Mouse (Mus musculus): ENCODE results near the gene Sgms1. TPM values are rescaled to one million over a fixed set of nuclear protein-coding genes. Genes with fewer than 3 reads are reported as not detected.

The Sgms1 gene
- polyA plus RNA-seq, 1 experiment from 2014 or later, result 41.5 TPM

DNA sequence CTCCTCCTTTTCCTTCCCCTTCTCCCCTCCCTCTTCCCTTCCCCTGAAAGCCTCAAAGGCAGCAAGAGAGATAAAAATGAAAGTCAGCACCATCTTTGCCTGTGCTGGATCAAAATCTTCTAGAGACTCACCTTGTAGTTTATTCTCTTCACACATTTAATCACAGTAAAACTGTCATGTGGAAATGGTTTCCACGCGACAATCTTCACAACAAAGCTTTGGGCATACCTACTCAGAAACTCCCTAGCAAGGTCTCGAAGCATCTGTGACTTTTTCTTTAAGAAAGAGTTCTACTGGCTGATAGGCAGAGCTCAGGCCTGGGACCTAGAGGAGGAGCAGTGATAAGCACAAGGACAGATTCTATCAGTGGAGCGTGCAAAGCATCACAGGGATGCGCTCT, 131.4 kb downstream of the Sgms1 start:
- H3K36me3 ChIP-seq, result no peaks in the 10 kb centered on the region
- H3K9me3 ChIP-seq, result no peaks in the 10 kb centered on the region
- peak overlapping the region; percentile 4; the same call in 1 of the 2 replicates for H3K27ac ChIP-seq
- DNase-seq (ENCODE audit: low spot score), result no peak
- no peak overlapping the region for H3K4me3 ChIP-seq
- 44% methylated on average over 5 of the region's 5 CpGs for WGBS
- peaks cover 60% of the 10 kb centered on the region for H3K4me1 ChIP-seq
- no peaks in the 10 kb centered on the region for H3K27me3 ChIP-seq (ENCODE audit: insufficient read depth, poor library complexity, severe bottlenecking)

DNA sequence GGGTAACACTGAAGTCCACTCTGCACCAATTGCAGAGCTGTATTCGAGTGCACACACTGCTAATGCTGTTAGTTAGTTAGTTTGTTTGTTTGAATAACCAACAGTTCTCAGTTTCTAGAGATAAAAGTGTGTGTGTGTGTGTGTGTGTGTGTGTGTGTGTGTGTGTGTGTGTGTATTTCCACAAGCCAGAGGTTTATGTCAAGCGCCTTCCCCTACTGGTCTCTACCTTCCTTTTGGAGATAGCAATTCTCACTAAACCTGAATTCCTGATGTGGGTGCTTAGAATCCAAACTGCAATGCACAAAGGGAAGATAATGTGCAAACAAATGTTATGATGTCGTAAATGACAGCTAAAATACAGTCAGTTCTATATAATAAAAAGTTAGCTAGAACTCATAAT, 131.9 kb downstream of the Sgms1 start:
- H3K27me3 ChIP-seq (ENCODE audit: insufficient read depth, poor library complexity, severe bottlenecking), result no peaks in the 10 kb centered on the region
- no peak overlapping the region for H3K4me3 ChIP-seq
- H3K4me1 ChIP-seq, result peaks cover 65% of the 10 kb centered on the region
- no peaks in the 10 kb centered on the region for H3K9me3 ChIP-seq
- 72% methylated on average over 3 of the region's 3 CpGs for WGBS
- no peak overlapping the region for H3K27ac ChIP-seq
- DNase-seq (ENCODE audit: low spot score), result no peak
- H3K36me3 ChIP-seq, result no peaks in the 10 kb centered on the region

DNA sequence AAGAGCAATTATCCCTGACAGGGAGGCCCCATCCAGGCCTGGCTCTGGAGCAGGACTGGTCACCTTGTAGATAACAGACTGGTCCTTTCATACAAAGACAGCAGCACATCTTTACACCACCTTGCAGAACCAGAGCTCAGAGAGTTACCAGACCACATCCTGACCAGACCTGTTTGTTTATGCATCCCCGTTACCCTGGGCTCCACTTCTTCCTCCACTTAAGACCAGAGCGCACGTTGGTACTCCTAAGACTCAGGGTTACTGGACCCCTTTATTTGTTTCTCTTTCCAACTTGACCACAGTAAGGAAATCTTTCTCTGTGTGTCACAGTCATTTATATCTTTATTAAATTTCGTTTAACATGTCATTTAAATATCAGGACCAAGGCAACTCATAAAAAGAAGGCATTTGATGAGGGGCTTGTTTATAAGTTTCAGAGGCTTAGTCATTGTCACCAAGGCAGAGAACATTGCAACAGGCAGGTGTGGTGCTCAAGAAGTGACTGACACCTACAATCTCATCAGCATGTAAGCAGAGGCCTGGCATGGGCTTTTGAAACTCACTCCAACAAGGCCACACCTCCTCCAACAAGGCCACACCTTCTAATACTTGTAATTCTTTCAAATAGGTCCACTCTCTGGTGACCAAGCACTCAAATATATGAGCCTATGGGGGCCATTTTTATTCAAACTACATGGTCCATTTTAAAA, 132.7 kb downstream of the Sgms1 start:
- WGBS, result 53% methylated on average over 4 of the region's 4 CpGs
- no peak for DNase-seq (ENCODE audit: low spot score)
- no peaks in the 10 kb centered on the region for H3K9me3 ChIP-seq
- no peaks in the 10 kb centered on the region for H3K27me3 ChIP-seq (ENCODE audit: insufficient read depth, poor library complexity, severe bottlenecking)
- no peaks in the 10 kb centered on the region for H3K36me3 ChIP-seq
- H3K4me3 ChIP-seq, result no peak overlapping the region
- H3K4me1 ChIP-seq, result peaks cover 66% of the 10 kb centered on the region
- no peak overlapping the region for H3K27ac ChIP-seq

- H3K4me3 ChIP-seq, result no peak overlapping the region
- no peaks in the 10 kb centered on the region for H3K27me3 ChIP-seq (ENCODE audit: insufficient read depth, poor library complexity, severe bottlenecking)
- no peaks in the 10 kb centered on the region for H3K9me3 ChIP-seq
- WGBS, result 51% methylated on average over 6 of the region's 6 CpGs
- no peak for DNase-seq (ENCODE audit: low spot score)
- H3K36me3 ChIP-seq, result no peaks in the 10 kb centered on the region
- H3K27ac ChIP-seq, result no peak overlapping the region; the same call in 1 of the 2 replicates
- H3K4me1 ChIP-seq, result peaks cover 66% of the 10 kb centered on the region
Observed at GRCm38 (mm10) chr19:32255429-32256185, 133.9 kb downstream of the Sgms1 start.

DNA sequence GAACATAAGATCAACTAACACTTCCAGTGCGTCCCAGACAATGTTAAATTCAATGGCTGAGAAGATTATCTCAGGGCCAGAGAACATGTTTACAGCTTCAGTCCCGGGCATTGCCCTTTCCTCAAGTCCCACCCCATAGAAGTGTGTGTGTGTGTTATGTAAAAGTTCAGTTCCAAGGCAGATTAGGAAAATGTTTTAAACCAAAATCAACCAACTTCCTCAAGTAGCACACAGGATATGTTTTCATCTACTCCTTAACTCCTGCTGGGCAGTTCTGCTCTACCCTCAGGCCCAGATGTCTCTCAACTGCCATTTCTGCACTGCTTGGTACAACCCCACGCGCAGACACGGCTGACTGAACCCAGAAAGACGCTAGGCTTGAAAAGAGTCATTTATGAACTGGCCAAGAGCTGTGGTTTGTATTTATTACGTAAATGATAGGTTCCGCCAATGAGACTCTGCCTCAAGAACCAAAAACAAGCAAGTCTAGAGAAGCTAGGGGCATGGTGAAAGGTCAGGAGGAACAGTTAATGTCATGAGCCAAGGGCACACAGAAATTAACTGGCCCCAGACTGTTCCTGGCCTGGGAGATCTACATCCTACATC, 134.7 kb downstream of the Sgms1 start:
- H3K4me1 ChIP-seq, result peaks cover 64% of the 10 kb centered on the region
- peak overlapping the region; percentile 56 for H3K27ac ChIP-seq
- 62% methylated on average over 8 of the region's 8 CpGs for WGBS

GRCm38 (mm10) chr19:32254204-32254603, 135.3 kb downstream of the Sgms1 start:
- 0 out of 2 replicates have a peak overlapping the region, but pooled peaks have one; percentile 56 for H3K27ac ChIP-seq
- H3K36me3 ChIP-seq, result no peaks in the 10 kb centered on the region
- 64% methylated on average over 2 of the region's 2 CpGs for WGBS
- no peak overlapping the region for H3K4me3 ChIP-seq
- DNase-seq (ENCODE audit: low spot score), result no peak
- H3K27me3 ChIP-seq (ENCODE audit: insufficient read depth, poor library complexity, severe bottlenecking), result no peaks in the 10 kb centered on the region
- H3K4me1 ChIP-seq, result peaks cover 58% of the 10 kb centered on the region
- no peaks in the 10 kb centered on the region for H3K9me3 ChIP-seq

More for the DNA sequence above, 134.7 kb downstream of the Sgms1 start:
- no peaks in the 10 kb centered on the region for H3K9me3 ChIP-seq
- no peak overlapping the region for H3K4me3 ChIP-seq
- no peak for DNase-seq (ENCODE audit: low spot score)
- no peaks in the 10 kb centered on the region for H3K36me3 ChIP-seq
- no peaks in the 10 kb centered on the region for H3K27me3 ChIP-seq (ENCODE audit: insufficient read depth, poor library complexity, severe bottlenecking)

- DNase-seq (ENCODE audit: low spot score), result no peak
- WGBS, result 58% methylated on average over 7 of the region's 7 CpGs
Observed at GRCm38 (mm10) chr19:32252987-32253386, 136.5 kb downstream of the Sgms1 start.

DNA sequence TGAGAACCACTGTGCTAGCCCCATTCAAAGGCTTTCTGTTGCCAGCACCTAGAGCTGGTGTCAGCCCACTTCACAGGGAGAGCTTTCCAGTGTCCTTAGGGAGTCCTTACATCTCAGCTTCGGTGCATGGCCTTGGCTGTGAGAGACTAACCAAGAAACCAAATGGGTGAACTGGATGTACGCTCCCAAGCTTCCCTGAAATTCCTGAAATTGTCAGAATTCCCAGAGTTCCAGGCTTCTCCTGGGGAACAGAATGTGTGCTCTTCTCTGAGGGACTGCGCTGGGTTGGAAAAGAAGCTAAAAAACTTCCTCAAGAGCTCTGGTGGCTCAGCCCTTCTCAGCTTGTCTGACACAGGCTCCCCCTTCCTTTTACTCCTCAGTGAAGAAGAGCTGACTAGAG, 137.1 kb downstream of the Sgms1 start:
- H3K36me3 ChIP-seq, result no peaks in the 10 kb centered on the region
- no peak for DNase-seq (ENCODE audit: low spot score)
- H3K4me1 ChIP-seq, result peaks cover 47% of the 10 kb centered on the region
- H3K9me3 ChIP-seq, result no peaks in the 10 kb centered on the region
- peak overlapping the region; percentile 29; the same call in 1 of the 2 replicates for H3K27ac ChIP-seq
- no peaks in the 10 kb centered on the region for H3K27me3 ChIP-seq (ENCODE audit: insufficient read depth, poor library complexity, severe bottlenecking)
- 37% methylated on average over 3 of the region's 3 CpGs for WGBS
- H3K4me3 ChIP-seq, result no peak overlapping the region

More at GRCm38 (mm10) chr19:32252987-32253386, 136.5 kb downstream of the Sgms1 start:
- Histone ChIP-seq H3K9me3 (no peaks in the 10 kb centered on the region), H3K4me3 (no peak overlapping the region), H3K4me1 (peaks cover 48% of the 10 kb centered on the region), H3K36me3 (no peaks in the 10 kb centered on the region), H3K27me3 (ENCODE audit: insufficient read depth, poor library complexity, severe bottlenecking) (no peaks in the 10 kb centered on the region), H3K27ac (peak overlapping the region; percentile 29; the same call in 1 of the 2 replicates)

DNA sequence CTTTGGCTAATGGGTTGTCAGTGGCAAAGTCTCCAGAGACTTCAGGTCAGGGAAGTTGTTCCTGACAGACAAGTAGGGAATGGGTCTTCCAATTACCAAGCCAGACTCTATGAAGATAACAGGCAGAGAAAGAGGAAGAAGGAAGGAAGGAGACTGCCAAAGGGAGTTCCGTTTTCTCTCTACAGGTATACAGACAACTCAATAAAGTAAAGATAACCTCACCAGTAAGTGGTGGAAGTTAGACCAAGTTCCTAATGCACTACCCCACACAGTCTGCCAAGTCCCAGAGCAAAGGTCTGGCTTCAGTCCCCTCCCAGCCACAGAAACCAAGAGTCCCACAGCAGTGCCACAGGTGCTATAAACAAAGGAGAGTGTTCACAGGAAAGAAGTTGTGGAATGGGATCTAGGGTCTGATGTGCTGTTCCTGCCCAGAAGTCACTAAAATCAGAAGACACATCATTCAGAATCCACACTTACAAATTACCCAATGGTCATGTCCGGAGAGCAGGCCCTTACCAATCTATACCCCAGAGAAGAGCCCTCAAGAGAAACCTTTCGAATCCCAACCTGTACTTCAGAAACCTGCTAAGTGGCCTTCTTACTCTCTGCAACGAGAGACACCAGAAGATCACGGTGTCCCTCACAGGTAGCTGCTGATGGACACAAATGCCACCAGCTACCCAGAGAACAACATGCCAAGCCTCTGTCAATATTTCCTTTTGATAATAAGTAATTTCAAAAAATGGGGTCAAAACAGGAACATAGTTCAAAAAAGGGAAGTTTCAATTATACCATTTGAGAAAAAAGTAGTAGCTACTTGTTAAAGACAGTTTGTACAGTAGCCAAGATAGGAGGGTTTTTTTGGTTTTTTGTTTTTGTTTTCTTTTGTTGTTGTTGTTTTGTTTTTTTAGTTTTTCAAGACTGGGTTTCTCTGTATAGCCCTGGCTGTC, 140.1 kb downstream of the Sgms1 start:
- 81% methylated on average over 5 of the region's 5 CpGs for whole genome bisulfite sequencing
- H3K27me3 ChIP-seq (ENCODE audit: insufficient read depth, poor library complexity, severe bottlenecking), result no peaks in the 10 kb centered on the region
- no peak overlapping the region for H3K27ac ChIP-seq
- DNase-seq (ENCODE audit: low spot score), result no peak
- H3K4me1 ChIP-seq, result peaks cover 24% of the 10 kb centered on the region
- no peak overlapping the region for H3K4me3 ChIP-seq
- H3K36me3 ChIP-seq, result no peaks in the 10 kb centered on the region
- H3K9me3 ChIP-seq, result no peaks in the 10 kb centered on the region

GRCm38 (mm10) chr19:32244881-32245280, 144.6 kb downstream of the Sgms1 start:
- no peaks in the 10 kb centered on the region for H3K9me3 ChIP-seq
- peaks cover 20% of the 10 kb centered on the region for H3K4me1 ChIP-seq
- no peak overlapping the region for H3K4me3 ChIP-seq
- no peaks in the 10 kb centered on the region for H3K27me3 ChIP-seq (ENCODE audit: insufficient read depth, poor library complexity, severe bottlenecking)
- whole genome bisulfite sequencing, result 61% methylated on average over 4 of the region's 4 CpGs
- no peaks in the 10 kb centered on the region for H3K36me3 ChIP-seq
- H3K27ac ChIP-seq, result no peak overlapping the region
- no peak for DNase-seq (ENCODE audit: low spot score)

GRCm38 (mm10) chr19:32243246-32243645, 146.3 kb downstream of the Sgms1 start:
- WGBS, result 95% methylated on average over 9 of the region's 9 CpGs
- Histone ChIP-seq H3K4me1 (peaks cover 32% of the 10 kb centered on the region), H3K9me3 (no peaks in the 10 kb centered on the region), H3K27me3 (ENCODE audit: insufficient read depth, poor library complexity, severe bottlenecking) (no peaks in the 10 kb centered on the region), H3K36me3 (no peaks in the 10 kb centered on the region), H3K4me3 (no peak overlapping the region), H3K27ac (no peak overlapping the region)
- DNase-seq (ENCODE audit: low spot score), result no peak

GRCm38 (mm10) chr19:32242153-32242552, 147.4 kb downstream of the Sgms1 start:
- Histone ChIP-seq H3K36me3 (no peaks in the 10 kb centered on the region), H3K9me3 (no peaks in the 10 kb centered on the region), H3K27me3 (ENCODE audit: insufficient read depth, poor library complexity, severe bottlenecking) (no peaks in the 10 kb centered on the region), H3K4me1 (peaks cover 42% of the 10 kb centered on the region), H3K27ac (no peak overlapping the region), H3K4me3 (no peak overlapping the region)
- WGBS, result 44% methylated on average over 4 of the region's 4 CpGs
- no peak for DNase-seq (ENCODE audit: low spot score)
